ENCODE assay signal across 26 mouse cellular contexts in the genomic region with DNA sequence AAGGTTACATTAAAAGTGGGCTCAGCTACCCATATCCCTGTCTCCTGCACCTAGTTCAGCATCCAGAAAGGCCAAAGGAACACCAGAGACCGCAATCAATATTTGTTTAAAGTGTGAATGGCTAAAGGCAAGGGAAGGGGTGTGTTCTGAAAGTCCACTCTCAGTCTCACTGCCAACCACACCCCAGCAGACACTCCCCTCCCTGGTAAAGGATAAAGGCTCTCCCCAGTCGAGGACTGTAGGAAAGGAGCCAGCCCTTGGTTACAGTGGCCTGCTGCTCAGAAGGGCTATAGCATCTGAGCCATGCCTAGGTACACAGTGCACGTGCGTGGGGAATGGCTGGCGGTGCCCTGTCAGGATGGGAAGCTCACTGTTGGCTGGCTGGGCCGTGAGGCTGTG. TPM values are rescaled to one million over a fixed set of nuclear protein-coding genes. Genes with fewer than 3 reads are reported as not detected.
DNase-seq lines count a peak whose midpoint lies in the region; ATAC-seq lines count a peak whose summit lies in the region.
"Had no signal": no experiment of that assay in that cellular context is flagged by ENCODE, and none has a peak within 500 bp of the region (broad histone marks: within the 10 kb centered on the region; RNA-seq: fewer than 3 reads in every experiment).

No protein-coding gene starts in this region.

- H3K27me3 ChIP-seq in hindbrain, embryonic 16.5 days (replicated peaks; ENCODE audit: control insufficient read depth, insufficient read depth, low read length) = no peaks in the 10 kb centered on the region
- no peaks in the 10 kb centered on the region for H3K27me3 ChIP-seq in hindbrain, embryonic 11.5 days (ENCODE audit: control insufficient read depth, insufficient read depth, low read length)
- H3K27me3 ChIP-seq in neural tube, embryonic 12.5 days (replicated peaks) = no peaks in the 10 kb centered on the region
- H3K27me3 ChIP-seq: embryonic facial prominence, embryonic 15.5 days; heart, embryonic 15.5 days; Patski had no signal

- no peaks in the 10 kb centered on the region for H3K36me3 ChIP-seq in hindbrain, embryonic 16.5 days (ENCODE audit: control insufficient read depth, insufficient read depth, low read length)
- H3K36me3 ChIP-seq in hindbrain, embryonic 11.5 days (ENCODE audit: control insufficient read depth, insufficient read depth, low read length) = no peaks in the 10 kb centered on the region
- H3K36me3 ChIP-seq in neural tube, embryonic 12.5 days = peaks cover 10% of the 10 kb centered on the region

- H3K9ac ChIP-seq in hindbrain, embryonic 16.5 days (ENCODE audit: low read depth, low read length) = 0 out of 2 replicates have a peak overlapping the region, but pooled peaks have one; percentile 17
- no peak overlapping the region for H3K9ac ChIP-seq in hindbrain, embryonic 11.5 days (ENCODE audit: low read depth, low read length)
- 0 out of 2 replicates have a peak overlapping the region, but pooled peaks have one; percentile 13 for H3K9ac ChIP-seq in neural tube, embryonic 12.5 days
- H3K9ac ChIP-seq: embryonic facial prominence, embryonic 15.5 days; heart, embryonic 15.5 days; hindbrain, embryonic 12.5 days; lung, embryonic 14.5 days had no signal

- H3K9me3 ChIP-seq in hindbrain, embryonic 16.5 days (ENCODE audit: control insufficient read depth, low read length) = no peaks in the 10 kb centered on the region
- H3K9me3 ChIP-seq in hindbrain, embryonic 11.5 days (ENCODE audit: control insufficient read depth, low read length) = no peaks in the 10 kb centered on the region
- H3K9me3 ChIP-seq in neural tube, embryonic 12.5 days = no peaks in the 10 kb centered on the region
- H3K9me3 ChIP-seq: embryonic facial prominence, embryonic 15.5 days; heart, embryonic 15.5 days; hindbrain, embryonic 12.5 days had no signal

- intact Hi-C loops in left cerebral cortex, postnatal 4 days (cut with DNase I) = loop anchor here (10.0 kb wide), 2 partner anchors 96 to 444 kb away; a partner anchor contains a TSS

- H3K4me1 ChIP-seq in hindbrain, embryonic 16.5 days (ENCODE audit: control insufficient read depth, insufficient read depth, low read depth, low read length) = no peaks in the 10 kb centered on the region
- 0 out of 2 replicates have a peak, but pooled peaks cover 3% of the 10 kb centered on the region for H3K4me1 ChIP-seq in hindbrain, embryonic 11.5 days (replicated peaks; ENCODE audit: control insufficient read depth, insufficient read depth, low read length)
- 0 out of 2 replicates have a peak, but pooled peaks cover 6% of the 10 kb centered on the region for H3K4me1 ChIP-seq in neural tube, embryonic 12.5 days
- H3K4me1 ChIP-seq: embryonic facial prominence, embryonic 15.5 days; heart, embryonic 15.5 days had no signal

- no peak overlapping the region for H3K4me3 ChIP-seq in hindbrain, embryonic 16.5 days (ENCODE audit: low read length)
- no peak overlapping the region for H3K4me3 ChIP-seq in hindbrain, embryonic 11.5 days (ENCODE audit: low read depth, low read length)
- no peak overlapping the region for H3K4me3 ChIP-seq in neural tube, embryonic 12.5 days
- H3K4me3 ChIP-seq: embryonic facial prominence, embryonic 15.5 days; heart, adult 2 months; heart, embryonic 15.5 days; hindbrain, embryonic 12.5 days had no signal

- ATAC-seq in hindbrain, embryonic 16.5 days = no peak
- no peak for ATAC-seq in hindbrain, embryonic 11.5 days (ENCODE audit: low FRiP score)
- ATAC-seq in neural tube, embryonic 12.5 days (ENCODE audit: low FRiP score, low read depth) = no peak
- ATAC-seq in megakaryocyte, adult 5-6 weeks (ENCODE audit: poor library complexity, severe bottlenecking) = peak; percentile 42
- ATAC-seq: activated CD4-positive, CD25-positive, alpha-beta regulatory T cell, adult 4 months had no signal

- no peak overlapping the region for H3K4me2 ChIP-seq in hindbrain, embryonic 16.5 days (ENCODE audit: low read length)
- H3K4me2 ChIP-seq in hindbrain, embryonic 11.5 days (replicated peaks; ENCODE audit: low read depth, low read length) = no peak overlapping the region
- H3K4me2 ChIP-seq in neural tube, embryonic 12.5 days (replicated peaks) = no peak overlapping the region
- H3K4me2 ChIP-seq: embryonic facial prominence, embryonic 15.5 days; heart, embryonic 15.5 days; hindbrain, embryonic 12.5 days; lung, embryonic 14.5 days had no signal

- DNase-seq in hindbrain, embryonic 11.5 days (ENCODE audit: low spot score) = no peak
- no peak for DNase-seq in neural tube, embryonic 10.5 days (ENCODE audit: extremely low spot score, low spot score)
- no peak for DNase-seq in left cerebral cortex, adult 18-20 months (ENCODE audit: low spot score in 2 of 2)
- no peak for DNase-seq in left cerebral cortex, postnatal 4 days
- DNase-seq: cerebellum, postnatal 10 days; embryo, embryonic 11 days; gastrocnemius, postnatal 10 days; heart, adult 2 months; kidney, adult 8-10 months; lung, embryonic 14.5 days; right cerebral cortex, postnatal 4 days; thymus, adult 2 months had no signal

- 64% methylated on average over 6 of the region's 6 CpGs for WGBS in hindbrain, embryonic 16.5 days
- 77% methylated on average over 6 of the region's 6 CpGs for WGBS in hindbrain, embryonic 11.5 days
- WGBS in neural tube, embryonic 12.5 days = 73% methylated on average over 6 of the region's 6 CpGs

- no peak overlapping the region for H3K27ac ChIP-seq in hindbrain, embryonic 16.5 days (ENCODE audit: low read depth, low read length)
- H3K27ac ChIP-seq in hindbrain, embryonic 11.5 days (ENCODE audit: low read depth, low read length) = no peak overlapping the region
- H3K27ac ChIP-seq in neural tube, embryonic 12.5 days = no peak overlapping the region
- H3K27ac ChIP-seq: embryonic facial prominence, embryonic 15.5 days; heart, adult 2 months; heart, embryonic 15.5 days; hindbrain, embryonic 12.5 days had no signal

RNA-seq across cellular contexts. Expression of a gene that starts 0.3 kb away (rescaled TPM):
- 0.09 and 0.19 TPM in 2 replicates for polyA plus RNA-seq in hindbrain, embryonic 16.5 days (2015; fragmentation: Nextera tagmentation; extraction: Ambion mirVana)
- polyA plus RNA-seq in hindbrain, embryonic 11.5 days (2014; fragmentation: Nextera tagmentation; extraction: Ambion mirVana) = 0.33 and 0.42 TPM in 2 replicates
- 0.08 TPM in 1 of 2 replicates, not detected in the other for polyA plus RNA-seq in neural tube, embryonic 12.5 days (2016; fragmentation: Nextera tagmentation; extraction: Ambion mirVana)
- 14.1 and 14.2 TPM in 2 replicates for total RNA-seq in megakaryocyte, adult 5-6 weeks (2015)
- 6.9 and 10.2 TPM in 2 replicates for total RNA-seq in megakaryocyte, adult 5-6 weeks (2017)
- not detected for total RNA-seq in left cerebral cortex, adult 18-20 months (2021)
- under 1 TPM in 1 of 2 experiments, not detected in 1; 0.28 TPM for total RNA-seq in left cerebral cortex, postnatal 4 days (2021)
- total RNA-seq: layer of hippocampus, postnatal 25 days; megakaryocyte-erythroid progenitor cell, adult 5-6 weeks had no signal
- polyA plus RNA-seq: forebrain, embryonic 11.5 days; frontal cortex, adult 2 months had no signal

RNA-seq across cellular contexts. Expression of a gene that starts 35.6 kb away (rescaled TPM):
- 89.8 and 92.4 TPM in 2 replicates for polyA plus RNA-seq in hindbrain, embryonic 16.5 days (2015; fragmentation: Nextera tagmentation; extraction: Ambion mirVana)
- polyA plus RNA-seq in hindbrain, embryonic 11.5 days (2014; fragmentation: Nextera tagmentation; extraction: Ambion mirVana) = 161 and 166 TPM in 2 replicates
- polyA plus RNA-seq in neural tube, embryonic 12.5 days (2016; fragmentation: Nextera tagmentation; extraction: Ambion mirVana) = 125 TPM in 2 replicates
- total RNA-seq in megakaryocyte, adult 5-6 weeks (2015) = 297 and 307 TPM in 2 replicates
- total RNA-seq in megakaryocyte, adult 5-6 weeks (2017) = 232 and 285 TPM in 2 replicates
- 10 to 100 TPM; 58.3 to 64.0 TPM for total RNA-seq in left cerebral cortex, adult 18-20 months (2021)
- total RNA-seq in left cerebral cortex, postnatal 4 days (2021) = 10 to 100 TPM; 72.9 to 83.9 TPM

RNA-seq across cellular contexts. Expression of a gene that starts 51.0 kb away (rescaled TPM):
- 0.10 and 0.18 TPM in 2 replicates for polyA plus RNA-seq in hindbrain, embryonic 16.5 days (2015; fragmentation: Nextera tagmentation; extraction: Ambion mirVana)
- 0.10 TPM in 1 of 2 replicates, not detected in the other for polyA plus RNA-seq in hindbrain, embryonic 11.5 days (2014; fragmentation: Nextera tagmentation; extraction: Ambion mirVana)
- polyA plus RNA-seq in neural tube, embryonic 12.5 days (2016; fragmentation: Nextera tagmentation; extraction: Ambion mirVana) = 0.10 TPM in 1 of 2 replicates, not detected in the other
- total RNA-seq in megakaryocyte, adult 5-6 weeks (2015) = not detected in 2 replicates
- total RNA-seq in megakaryocyte, adult 5-6 weeks (2017) = 0.37 TPM in 1 of 2 replicates, not detected in the other
- total RNA-seq in left cerebral cortex, adult 18-20 months (2021) = under 1 TPM; 0.40 to 0.67 TPM
- 1 to 10 TPM; 1.1 to 1.4 TPM for total RNA-seq in left cerebral cortex, postnatal 4 days (2021)
- total RNA-seq: heart, adult 2 months; megakaryocyte-erythroid progenitor cell, adult 5-6 weeks had no signal
- polyA plus RNA-seq: neural tube, embryonic 14.5 days had no signal

RNA-seq across cellular contexts. Expression of a gene that starts 51.6 kb away (rescaled TPM):
- polyA plus RNA-seq in hindbrain, embryonic 16.5 days (2015; fragmentation: Nextera tagmentation; extraction: Ambion mirVana) = 0.19 and 0.55 TPM in 2 replicates
- 0.31 and 0.51 TPM in 2 replicates for polyA plus RNA-seq in hindbrain, embryonic 11.5 days (2014; fragmentation: Nextera tagmentation; extraction: Ambion mirVana)
- 0.28 and 0.42 TPM in 2 replicates for polyA plus RNA-seq in neural tube, embryonic 12.5 days (2016; fragmentation: Nextera tagmentation; extraction: Ambion mirVana)
- not detected in 2 replicates for total RNA-seq in megakaryocyte, adult 5-6 weeks (2015)
- total RNA-seq in megakaryocyte, adult 5-6 weeks (2017) = 0.18 TPM in 1 of 2 replicates, not detected in the other
- not detected for total RNA-seq in left cerebral cortex, adult 18-20 months (2021)
- not detected for total RNA-seq in left cerebral cortex, postnatal 4 days (2021)
- total RNA-seq: heart, adult 2 months; layer of hippocampus, postnatal 25 days; left cerebral cortex, postnatal 36 days; megakaryocyte-erythroid progenitor cell, adult 5-6 weeks had no signal
- polyA plus RNA-seq: heart, adult 2 months had no signal

Comparison
In these comparisons a context has a peak if more than half of its experiments do, and no peak if none do; other contexts are left out.
1. RNA of a gene that starts 0.3 kb away (total RNA-seq): 6.9 to 14.2 TPM in megakaryocyte, adult 5-6 weeks; 0.28 TPM in left cerebral cortex, postnatal 4 days and not detected in left cerebral cortex, adult 18-20 months; every median in the first group is over 4 times any median in the second.